Mouse (Mus musculus) midbrain, embryonic 14.5 days (tissue): ENCODE data around the gene Cyb561d1. TPM values are rescaled to one million over a fixed set of nuclear protein-coding genes. Genes with fewer than 3 reads are reported as not detected.

Experiments
- ATAC-seq: fragments of 200-750 bp; cut with Nextera tagmentation; 2 replicates; pipeline ENCODE4 v1.8.0; 2017; ENCODE audit warnings: moderate number of reproducible peaks, moderate library complexity; ENCODE audit not compliant: low FRiP score, low TSS enrichment
- DNase-seq: peaks from one replicate; pipeline ENCODE4 v3.0.0-alpha.2; 2015
- H3K27ac ChIP-seq: fragments of 300-500 bp; sonication (generic); replicated peaks from 2 replicates; pipeline ENCODE4 v1.5.1; 2014; ENCODE audit warnings: mild to moderate bottlenecking, low read depth, low read length, moderate library complexity
- H3K27me3 ChIP-seq: fragments of 300-500 bp; sonication (generic); 2 replicates; pipeline ENCODE4 v1.6.1; 2014; ENCODE audit warnings: low read length, control low read depth, mixed read lengths; ENCODE audit not compliant: control insufficient read depth, insufficient read depth
- H3K36me3 ChIP-seq: fragments of 300-500 bp; sonication (generic); 2 replicates; pipeline ENCODE4 v1.6.1; 2014; ENCODE audit warnings: low read length, control low read depth; ENCODE audit not compliant: control insufficient read depth, insufficient read depth
- H3K4me1 ChIP-seq: fragments of 300-500 bp; sonication (generic); 2 replicates; pipeline ENCODE4 v1.6.1; 2014; ENCODE audit warnings: mild to moderate bottlenecking, antibody characterized with exemption, low read length, control low read depth; ENCODE audit not compliant: control insufficient read depth, insufficient read depth
- H3K4me2 ChIP-seq: fragments of 300-500 bp; sonication (generic); 2 replicates; pipeline ENCODE4 v1.6.1; 2014; ENCODE audit warnings: mild to moderate bottlenecking, low read length, moderate library complexity
- H3K4me3 ChIP-seq: fragments of 300-500 bp; sonication (generic); replicated peaks from 2 replicates; pipeline ENCODE4 v1.5.1; 2014; ENCODE audit warnings: low read depth, low read length
- H3K9ac ChIP-seq: fragments of 300-500 bp; sonication (generic); replicated peaks from 2 replicates; pipeline ENCODE4 v1.6.1; 2014; ENCODE audit warnings: mild to moderate bottlenecking, low read length, moderate library complexity
- H3K9me3 ChIP-seq: fragments of 300-500 bp; sonication (generic); 2 replicates; pipeline ENCODE4 v1.6.1; 2016; ENCODE audit warnings: low read length, control low read depth, mixed read lengths; ENCODE audit not compliant: control insufficient read depth
- WGBS: fragments of 180-500 bp; shearing (Covaris S2); extraction: QIAGEN DNeasy Blood & Tissue Kit; methylation state at CpG from one replicate; pipeline ENCODE4 v1.1.7; 2014; 5-methylcytosine and 5-hydroxymethylcytosine counted together
- polyA plus RNA-seq: library from polyadenylated mRNA; unstranded; fragments of >200 nt; fragmentation: Nextera tagmentation; extraction: Ambion mirVana; gene quantifications from 2 replicates; pipeline ENCODE4 v1.2.1, GENCODE M21; 2014

The Cyb561d1 gene
- polyA plus RNA-seq, 1 experiment from 2014 or later: 2.7 TPM

DNA sequence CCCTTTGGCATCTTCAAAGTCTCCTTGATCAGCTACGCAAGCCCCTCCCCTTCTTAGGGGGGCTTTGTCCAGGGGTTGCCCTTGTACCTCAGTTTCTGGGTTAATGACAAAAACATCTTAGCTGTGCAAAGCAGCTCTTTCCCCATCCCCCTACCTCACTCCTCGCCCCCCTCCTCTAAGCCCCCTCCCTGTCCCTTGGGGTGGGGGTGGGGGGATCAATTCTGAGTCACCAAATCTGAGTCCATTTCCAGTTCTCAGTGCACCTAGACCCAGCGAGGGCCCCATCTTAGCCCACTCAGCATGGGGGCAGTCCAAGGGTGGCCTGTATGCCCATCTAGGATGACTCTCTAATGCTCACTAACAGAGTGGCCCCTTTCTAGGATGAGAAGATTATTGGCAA is 8.0 kb upstream of the Cyb561d1 start:
- H3K4me3 ChIP-seq: peak overlapping the region; percentile 64
- H3K27ac ChIP-seq: peak overlapping the region; percentile 99; the same call in 1 of the 2 replicates
- peaks cover 12% of the 10 kb centered on the region for H3K4me1 ChIP-seq
- WGBS: 49% methylated on average over 3 of the region's 3 CpGs
- ATAC-seq (no peak), DNase-seq (peak; percentile 18)
- H3K9ac ChIP-seq: peak overlapping the region; percentile 71
- no peaks in the 10 kb centered on the region for H3K27me3 ChIP-seq
- peak overlapping the region; percentile 91 for H3K4me2 ChIP-seq
- H3K9me3 ChIP-seq: no peaks in the 10 kb centered on the region
- H3K36me3 ChIP-seq: peaks cover 42% of the 10 kb centered on the region

DNA sequence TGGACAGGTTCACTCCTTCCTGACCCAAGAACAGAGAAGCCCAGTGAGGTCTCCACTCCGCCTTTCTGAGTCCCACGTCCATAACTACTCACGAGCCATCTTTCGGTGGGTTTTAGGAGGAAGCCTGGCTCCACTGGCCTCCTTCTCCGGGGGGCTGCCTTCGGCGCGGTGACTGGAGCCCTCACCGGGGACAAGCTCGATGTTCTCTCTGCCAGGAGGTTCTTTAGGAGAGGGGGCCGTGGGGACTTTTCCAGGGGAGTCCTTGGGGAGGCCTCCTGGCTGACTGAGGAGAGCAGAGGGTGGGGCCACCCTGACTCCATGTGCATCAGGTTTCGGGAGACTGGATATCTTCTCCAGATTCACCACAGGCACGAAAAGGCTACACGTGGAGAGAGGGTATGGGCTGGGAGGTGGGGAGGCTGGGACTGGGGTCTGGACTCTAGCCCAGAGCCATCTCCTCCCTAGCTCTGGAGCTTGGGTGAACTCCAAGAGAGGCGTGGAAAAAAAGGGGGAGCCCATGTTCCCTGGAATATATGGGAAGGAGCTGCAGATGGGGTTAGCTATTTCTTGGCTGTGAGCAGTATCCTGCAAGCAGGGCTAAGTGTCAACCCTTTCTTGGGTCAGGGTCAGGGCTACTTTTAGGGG is 5.8 kb upstream of the Cyb561d1 start:
- ATAC-seq: no peak
- H3K27ac ChIP-seq: no peak overlapping the region
- peaks cover 63% of the 10 kb centered on the region for H3K36me3 ChIP-seq
- peaks cover 12% of the 10 kb centered on the region for H3K4me1 ChIP-seq
- no peak overlapping the region for H3K4me2 ChIP-seq
- H3K9ac ChIP-seq: peak overlapping the region; percentile 31; the same call in 1 of the 2 replicates
- WGBS: 92% methylated on average over 15 of the region's 15 CpGs
- H3K27me3 ChIP-seq: no peaks in the 10 kb centered on the region
- H3K9me3 ChIP-seq: no peaks in the 10 kb centered on the region
- no peak overlapping the region for H3K4me3 ChIP-seq
- no peak for DNase-seq

DNA sequence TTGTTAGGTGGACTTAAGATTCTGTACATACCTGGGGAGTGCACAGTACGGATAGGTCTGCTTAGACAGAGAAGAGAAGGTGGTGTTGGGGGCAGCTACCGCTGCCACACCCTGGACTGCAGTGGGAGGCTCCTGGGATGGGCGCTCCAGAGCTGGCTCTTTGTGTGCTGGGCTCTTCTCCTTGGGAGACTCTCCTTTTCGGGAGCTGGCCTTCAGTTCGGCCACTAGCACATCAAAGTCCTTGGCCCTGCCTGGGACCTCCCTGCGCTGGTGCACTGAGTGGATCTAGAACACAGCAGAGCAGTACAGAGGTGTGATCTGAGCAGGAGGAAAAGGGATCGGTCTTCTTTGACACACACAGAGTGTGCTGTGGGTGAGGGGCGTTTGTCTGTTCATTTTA is 4.6 kb upstream of the Cyb561d1 start:
- no peaks in the 10 kb centered on the region for H3K9me3 ChIP-seq
- no peak for DNase-seq
- H3K4me3 ChIP-seq: no peak overlapping the region
- peaks cover 67% of the 10 kb centered on the region for H3K36me3 ChIP-seq
- H3K27me3 ChIP-seq: no peaks in the 10 kb centered on the region
- no peak for ATAC-seq
- no peak overlapping the region for H3K27ac ChIP-seq
- no peak overlapping the region for H3K4me2 ChIP-seq
- H3K4me1 ChIP-seq: peaks cover 15% of the 10 kb centered on the region
- 95% methylated on average over 8 of the region's 8 CpGs for WGBS
- H3K9ac ChIP-seq: no peak overlapping the region

DNA sequence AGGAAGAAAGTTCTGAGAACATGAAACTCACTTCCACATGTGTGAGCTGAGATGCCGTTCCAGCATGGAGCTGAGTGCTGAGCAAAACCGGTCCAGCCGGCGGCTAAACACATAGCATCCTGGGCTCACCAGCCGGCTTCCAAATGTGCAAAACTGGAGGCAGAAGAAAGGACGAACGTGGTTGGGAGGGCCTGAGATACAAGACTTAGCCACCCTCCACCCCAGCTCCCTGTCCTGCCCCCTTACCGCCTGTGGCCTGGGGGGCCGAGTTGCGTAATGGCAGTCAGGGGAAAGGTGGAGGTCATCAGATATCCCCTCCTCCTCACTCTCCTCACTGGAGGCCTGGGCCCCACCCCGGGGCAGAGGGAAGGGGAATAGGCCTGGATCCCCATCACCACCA is 3.5 kb upstream of the Cyb561d1 start:
- H3K4me3 ChIP-seq: no peak overlapping the region
- H3K9ac ChIP-seq: 0 out of 2 replicates have a peak overlapping the region, but pooled peaks have one; percentile 20
- ATAC-seq (no peak), DNase-seq (no peak)
- H3K4me2 ChIP-seq: no peak overlapping the region
- 94% methylated on average over 11 of the region's 11 CpGs for WGBS
- no peak overlapping the region for H3K27ac ChIP-seq
- H3K27me3 ChIP-seq: no peaks in the 10 kb centered on the region
- H3K9me3 ChIP-seq: no peaks in the 10 kb centered on the region
- peaks cover 15% of the 10 kb centered on the region for H3K4me1 ChIP-seq
- peaks cover 67% of the 10 kb centered on the region for H3K36me3 ChIP-seq

DNA sequence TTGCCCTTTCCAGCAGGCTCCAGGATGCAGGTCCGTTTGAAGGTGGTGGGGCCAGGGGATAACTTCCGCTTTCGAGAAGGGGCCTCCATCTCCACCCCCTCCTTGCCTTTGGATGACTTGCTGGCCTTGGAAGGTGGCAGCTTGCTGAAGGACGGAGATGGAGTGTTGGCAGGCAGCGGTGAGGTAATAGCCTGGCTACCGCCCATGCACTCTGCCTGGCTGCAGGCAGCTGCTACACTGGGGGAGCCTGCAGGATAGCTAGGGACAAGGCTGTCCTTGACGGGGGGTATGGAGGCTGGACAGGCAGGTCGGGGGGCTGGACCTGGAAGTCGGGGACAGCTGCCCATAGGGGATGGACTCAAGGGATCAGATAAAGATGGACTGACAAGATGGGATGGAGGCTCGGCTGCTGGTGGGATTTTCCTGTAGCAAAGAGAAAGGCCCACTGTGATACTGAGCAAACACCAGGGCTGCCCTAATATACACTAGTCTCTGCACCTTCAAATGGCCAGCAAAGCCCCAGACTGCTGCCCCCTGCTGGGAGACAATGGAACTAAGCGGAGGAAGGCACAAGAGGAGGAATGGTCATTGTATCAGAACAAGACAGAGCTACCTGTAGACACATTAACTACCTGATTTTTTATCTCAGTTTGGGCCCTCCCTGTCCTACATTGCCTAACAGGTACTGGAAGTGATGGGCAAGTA is 2.8 kb upstream of the Cyb561d1 start:
- no peak for ATAC-seq
- WGBS: 86% methylated on average over 11 of the region's 11 CpGs
- Histone ChIP-seq H3K9me3 (no peaks in the 10 kb centered on the region), H3K4me1 (peaks cover 8% of the 10 kb centered on the region), H3K9ac (no peak overlapping the region), H3K4me2 (no peak overlapping the region), H3K27me3 (no peaks in the 10 kb centered on the region), H3K4me3 (no peak overlapping the region), H3K36me3 (peaks cover 73% of the 10 kb centered on the region), H3K27ac (no peak overlapping the region)
- DNase-seq: peak; percentile 83

DNA sequence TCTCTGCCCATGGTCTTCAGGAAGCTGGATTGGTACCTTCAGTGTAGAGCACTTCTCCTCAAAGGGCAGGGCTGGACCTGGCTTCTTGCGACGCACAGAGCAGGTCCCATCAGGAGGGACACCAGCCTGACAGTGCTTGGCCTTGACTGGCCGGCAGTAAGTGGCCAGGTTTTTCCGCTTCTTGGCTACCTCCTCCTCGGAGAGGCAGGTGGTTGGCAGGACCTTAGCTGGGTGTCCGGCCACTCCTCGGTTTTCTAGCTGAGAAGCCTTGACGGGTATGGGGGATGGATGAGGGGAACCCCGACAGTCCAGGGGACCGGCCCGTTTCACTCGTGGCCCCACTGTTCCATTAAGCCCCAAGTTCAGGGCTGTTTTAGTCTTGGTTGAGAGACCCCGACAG is 2.2 kb upstream of the Cyb561d1 start:
- Histone ChIP-seq H3K27me3 (no peaks in the 10 kb centered on the region), H3K4me1 (0 out of 2 replicates have a peak, but pooled peaks cover 3% of the 10 kb centered on the region), H3K9me3 (no peaks in the 10 kb centered on the region), H3K36me3 (peaks cover 77% of the 10 kb centered on the region), H3K4me3 (no peak overlapping the region), H3K9ac (no peak overlapping the region), H3K4me2 (no peak overlapping the region), H3K27ac (no peak overlapping the region)
- 94% methylated on average over 13 of the region's 13 CpGs for WGBS
- DNase-seq (no peak), ATAC-seq (no peak)

DNA sequence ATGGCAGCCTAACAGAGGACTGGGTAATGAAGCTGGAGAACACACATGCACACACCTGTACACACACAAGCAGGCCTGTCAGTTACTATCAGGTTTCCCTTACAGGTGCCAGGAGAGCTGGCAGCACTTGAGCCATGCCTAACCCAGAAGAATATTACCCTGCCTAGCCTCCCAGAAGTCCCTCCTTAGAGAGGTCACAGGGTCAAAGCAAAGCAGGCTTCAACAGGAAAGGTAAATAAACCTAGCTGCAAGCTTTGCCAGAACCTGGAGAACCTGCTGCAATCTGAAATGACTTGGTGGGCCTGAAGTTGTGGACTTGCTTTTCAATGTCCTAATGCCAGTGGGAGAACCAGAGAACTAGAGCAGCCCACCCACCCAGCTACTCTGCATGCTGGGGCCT is 1.5 kb upstream of the Cyb561d1 start:
- Histone ChIP-seq H3K4me2 (no peak overlapping the region), H3K36me3 (peaks cover 71% of the 10 kb centered on the region), H3K27ac (no peak overlapping the region), H3K9ac (no peak overlapping the region), H3K4me3 (no peak overlapping the region), H3K27me3 (no peaks in the 10 kb centered on the region), H3K9me3 (no peaks in the 10 kb centered on the region), H3K4me1 (peaks cover 4% of the 10 kb centered on the region)
- ATAC-seq (no peak), DNase-seq (no peak)

DNA sequence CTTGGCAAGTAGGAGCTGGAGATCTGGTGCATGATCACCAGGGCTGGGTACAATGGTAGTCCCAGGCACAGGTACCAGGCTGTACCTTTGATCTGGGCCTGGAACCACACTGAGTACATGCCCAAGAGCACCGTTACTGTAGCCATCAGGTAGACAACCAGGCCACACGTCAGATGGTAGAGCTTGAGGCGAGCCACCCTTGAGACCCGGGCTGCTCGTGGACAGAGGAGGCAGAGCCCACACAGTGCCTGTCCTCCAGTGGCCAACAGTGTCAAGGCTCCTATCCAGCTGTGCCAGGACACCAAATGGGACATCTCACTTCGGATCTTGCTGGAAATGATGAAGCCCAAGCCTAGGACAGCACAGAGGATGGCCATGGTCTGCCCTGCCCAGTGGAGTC is 1.8 kb downstream of the Cyb561d1 start:
- ATAC-seq (no peak), DNase-seq (no peak)
- peaks cover 38% of the 10 kb centered on the region for H3K36me3 ChIP-seq
- WGBS: 92% methylated on average over 6 of the region's 6 CpGs
- H3K27me3 ChIP-seq: no peaks in the 10 kb centered on the region
- no peak overlapping the region for H3K4me2 ChIP-seq
- H3K4me1 ChIP-seq: peaks cover 22% of the 10 kb centered on the region
- H3K9ac ChIP-seq: no peak overlapping the region
- no peaks in the 10 kb centered on the region for H3K9me3 ChIP-seq
- no peak overlapping the region for H3K27ac ChIP-seq
- H3K4me3 ChIP-seq: no peak overlapping the region

DNA sequence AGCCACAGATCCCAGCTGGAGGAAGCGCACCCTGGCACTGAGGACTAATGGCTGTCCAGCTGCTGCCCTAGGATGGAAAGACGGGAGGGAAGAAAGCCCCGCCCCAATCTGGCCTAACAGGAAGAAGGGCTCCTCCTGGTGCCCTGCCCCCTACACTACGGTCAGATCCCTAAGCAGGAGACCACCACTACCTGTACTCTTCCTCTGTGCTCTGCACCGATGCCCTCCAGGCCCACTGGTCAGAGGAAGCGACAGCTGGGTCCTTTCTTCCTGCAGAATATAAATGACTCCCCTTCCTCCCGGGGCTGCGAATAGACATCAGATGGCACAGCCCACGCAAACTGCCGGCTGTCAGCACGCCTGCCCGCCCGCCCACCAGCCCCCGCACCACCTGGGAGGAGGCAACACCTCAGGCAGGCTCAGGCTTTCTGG is 3.9 kb downstream of the Cyb561d1 start:
- Histone ChIP-seq H3K9me3 (no peaks in the 10 kb centered on the region), H3K4me1 (peaks cover 22% of the 10 kb centered on the region), H3K27me3 (no peaks in the 10 kb centered on the region), H3K27ac (peak overlapping the region; percentile 74), H3K36me3 (peaks cover 19% of the 10 kb centered on the region), H3K9ac (peak overlapping the region; percentile 34; the same call in 1 of the 2 replicates), H3K4me3 (no peak overlapping the region), H3K4me2 (peak overlapping the region; percentile 40; the same call in 1 of the 2 replicates)
- peak; percentile 38 for ATAC-seq
- DNase-seq: peak; percentile 69
- 13% methylated on average over 14 of the region's 14 CpGs for WGBS
